Mouse (Mus musculus): ENCODE data around the gene Irx3.

The Irx3 gene

DNA sequence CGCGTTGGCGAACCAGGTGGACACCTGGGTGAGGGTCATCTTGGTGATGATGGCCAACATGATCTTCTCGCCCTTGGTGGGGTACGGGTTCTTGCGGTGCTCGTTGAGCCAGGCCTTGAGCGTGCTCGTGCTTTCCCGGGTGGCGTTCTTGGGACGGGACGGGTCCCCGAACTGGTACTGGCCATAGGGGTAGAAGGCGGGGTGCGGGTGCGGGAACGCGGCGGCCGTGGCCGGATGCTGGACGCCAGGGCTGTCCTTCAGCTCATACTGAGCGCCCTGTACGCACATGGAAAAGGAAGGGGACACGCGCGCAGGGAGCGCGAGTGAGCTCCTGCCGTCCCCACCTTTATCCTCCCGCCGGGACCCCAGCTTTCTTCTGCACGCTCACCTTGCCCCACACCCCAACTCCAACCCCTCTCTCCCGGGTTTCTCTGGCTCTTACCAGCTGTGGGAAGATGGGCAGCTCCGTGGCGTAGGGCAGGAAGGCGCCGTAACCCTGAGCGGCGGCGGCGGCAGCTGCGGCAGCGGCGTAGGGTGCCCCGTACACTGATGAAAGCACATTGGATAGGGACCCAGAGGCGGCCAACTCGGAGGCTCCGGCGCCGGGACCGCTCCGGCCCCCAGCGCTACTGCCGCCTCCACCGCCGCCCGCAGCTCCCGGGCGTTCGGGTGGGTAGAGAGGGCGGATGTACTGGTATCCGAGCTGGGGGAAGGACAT lies 1.2 kb downstream of the Irx3 start:
- no peak for DNase-seq

DNA sequence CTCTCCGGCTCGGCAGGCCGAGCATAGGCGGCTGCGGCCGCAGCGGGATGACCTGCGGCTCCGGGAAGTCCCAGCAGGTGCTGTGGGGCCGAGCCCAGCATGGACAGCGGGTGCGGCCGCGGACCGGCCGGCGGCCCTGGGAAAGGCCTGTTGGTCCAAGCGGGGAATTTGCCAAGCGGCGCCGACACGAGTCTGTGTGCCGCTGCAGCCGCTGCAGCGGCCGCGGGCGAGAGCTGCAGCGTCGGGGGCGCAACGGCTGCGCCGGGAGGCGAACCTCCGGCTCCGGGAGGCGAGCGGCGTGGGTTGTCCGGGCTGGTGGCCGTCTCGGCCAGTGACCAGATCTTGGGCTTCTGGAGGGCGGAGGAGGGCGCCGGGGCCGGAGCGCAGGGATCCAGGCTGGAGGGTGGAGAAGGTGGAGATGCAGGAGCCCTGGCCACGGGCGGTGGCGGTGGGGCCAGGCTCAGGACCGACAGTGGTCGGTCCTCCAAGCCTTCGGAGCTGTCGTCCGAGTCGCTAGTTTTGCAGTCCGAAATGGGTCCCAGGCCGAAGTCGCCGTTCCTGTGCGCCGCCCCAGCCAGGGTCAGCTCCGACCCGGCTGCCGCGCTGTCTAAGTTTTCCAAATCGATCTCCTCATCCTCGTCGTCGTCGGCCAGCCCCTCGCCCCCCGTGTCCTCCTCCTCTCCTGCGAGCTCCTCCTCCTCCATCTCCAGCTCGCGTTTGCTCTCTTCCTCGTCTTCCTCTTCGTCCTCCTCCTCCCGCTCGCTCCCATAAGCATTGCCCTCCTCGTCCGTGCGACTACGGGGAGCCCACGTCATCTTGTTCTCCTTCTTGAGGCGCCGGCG lies 2.0 kb downstream of the Irx3 start:
- DNase-seq = no peak

DNA sequence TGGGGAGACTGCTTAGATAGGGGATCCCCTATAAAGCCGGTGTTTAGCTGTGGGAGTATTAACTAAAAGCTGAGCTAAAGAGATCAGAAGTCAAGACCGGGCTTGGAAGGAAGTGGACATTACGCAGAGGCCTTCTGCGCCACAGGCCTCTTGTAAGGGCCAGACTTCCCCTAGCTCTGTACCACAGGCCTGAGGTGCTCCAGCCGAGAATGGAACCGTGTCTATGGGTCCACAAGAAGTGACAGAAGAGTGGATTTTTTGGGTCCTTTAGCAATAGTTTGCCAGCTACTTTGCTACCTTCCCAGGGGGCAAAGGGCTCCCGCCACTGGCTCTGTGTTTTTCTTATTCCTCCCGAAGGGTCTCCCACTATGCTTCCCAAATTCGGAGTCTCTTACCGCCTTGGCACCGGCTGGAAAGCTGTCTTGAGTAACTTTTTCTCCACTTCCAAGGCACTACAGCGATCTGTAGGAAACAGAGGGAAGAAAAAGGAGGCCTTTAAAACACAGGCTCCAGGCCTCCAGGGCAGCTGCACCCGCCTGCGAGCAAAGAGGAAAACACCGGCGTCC lies 2.8 kb downstream of the Irx3 start:
- DNase-seq = no peak

DNA sequence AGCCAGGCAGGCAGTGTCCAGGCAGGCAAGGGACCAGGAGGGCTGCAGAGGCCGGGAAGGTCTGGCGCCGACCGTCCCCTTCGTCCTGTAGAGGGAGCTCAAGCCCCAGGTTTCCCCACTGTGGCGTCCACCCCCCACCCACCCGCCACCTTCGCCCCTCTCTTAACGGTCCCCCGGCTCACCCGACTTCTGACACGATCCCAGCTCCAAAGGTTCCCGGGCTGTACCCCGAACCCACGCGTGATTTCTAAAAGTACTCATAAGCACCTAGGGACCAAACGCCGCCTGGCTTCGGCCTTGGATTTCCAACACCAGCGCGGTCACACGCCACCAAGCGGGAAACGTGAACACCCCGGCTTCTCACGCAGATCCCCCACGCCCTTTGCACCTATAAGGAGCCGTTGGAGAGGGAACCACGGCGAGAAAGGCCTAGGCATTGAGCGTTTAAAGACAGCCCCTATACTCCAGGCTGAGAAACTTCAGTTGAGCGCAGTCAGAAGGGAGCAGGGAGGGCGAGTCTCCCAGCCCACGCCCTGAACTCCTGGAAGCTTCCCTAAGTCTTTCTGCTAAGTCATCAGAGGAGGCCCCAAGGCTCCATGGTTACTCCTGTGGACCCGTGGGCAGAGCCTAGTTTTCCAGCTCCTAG lies 4.1 kb downstream of the Irx3 start:
- DNase-seq = no peak

DNA sequence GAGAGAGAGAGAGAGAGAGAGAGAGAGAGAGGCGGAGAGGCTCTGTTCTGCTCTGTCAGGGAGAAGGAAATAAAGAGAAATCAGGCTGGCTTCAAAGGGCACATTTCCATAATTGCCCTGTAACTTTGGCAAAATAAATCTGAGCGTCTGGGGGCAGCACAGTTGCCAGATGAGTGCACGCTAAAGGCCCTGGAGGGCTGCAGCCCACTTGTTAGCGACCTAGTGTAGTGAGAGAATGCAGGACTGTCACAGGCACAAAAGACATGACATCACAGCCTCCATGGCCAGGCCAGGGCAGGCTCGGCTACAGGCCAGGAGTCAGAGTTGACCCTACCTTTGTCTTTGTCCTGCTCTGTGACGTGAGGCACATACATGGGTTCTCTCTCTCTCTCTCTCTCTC lies 8.0 kb downstream of the Irx3 start:
- no peak for DNase-seq

DNA sequence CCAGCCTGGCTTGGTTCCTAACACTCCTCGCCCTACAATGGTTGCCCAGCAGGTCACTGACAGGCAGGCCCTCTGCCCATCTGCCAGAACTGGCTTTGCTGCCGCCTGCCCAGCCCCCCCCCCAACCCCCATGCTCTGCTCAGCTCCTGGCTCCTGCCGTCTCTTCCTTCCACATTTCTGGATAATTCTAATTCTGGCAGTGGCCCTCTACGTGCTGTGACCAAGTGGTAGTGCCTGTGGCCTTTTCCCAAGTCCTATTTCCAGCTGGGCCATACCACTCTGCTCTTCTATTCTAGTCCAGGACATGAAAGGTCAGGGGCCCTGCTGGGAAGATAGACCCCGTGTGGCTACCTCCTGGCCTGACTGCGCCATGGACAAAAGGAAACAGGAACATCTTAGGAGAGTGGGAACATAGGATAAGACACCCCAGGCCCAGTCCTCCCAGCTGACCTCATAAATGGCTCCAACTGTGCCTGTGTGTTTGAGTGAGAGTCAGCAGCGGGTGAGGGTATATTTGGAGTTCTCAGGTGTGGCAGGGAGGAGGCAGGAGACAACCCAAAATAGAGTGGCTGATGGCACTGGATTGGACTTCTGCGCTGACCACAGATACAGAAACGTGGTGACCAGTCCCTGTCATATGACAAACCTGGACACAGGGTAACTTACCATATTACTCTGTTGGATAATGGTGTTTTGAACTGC lies 14.5 kb downstream of the Irx3 start:
- no peak for DNase-seq

DNA sequence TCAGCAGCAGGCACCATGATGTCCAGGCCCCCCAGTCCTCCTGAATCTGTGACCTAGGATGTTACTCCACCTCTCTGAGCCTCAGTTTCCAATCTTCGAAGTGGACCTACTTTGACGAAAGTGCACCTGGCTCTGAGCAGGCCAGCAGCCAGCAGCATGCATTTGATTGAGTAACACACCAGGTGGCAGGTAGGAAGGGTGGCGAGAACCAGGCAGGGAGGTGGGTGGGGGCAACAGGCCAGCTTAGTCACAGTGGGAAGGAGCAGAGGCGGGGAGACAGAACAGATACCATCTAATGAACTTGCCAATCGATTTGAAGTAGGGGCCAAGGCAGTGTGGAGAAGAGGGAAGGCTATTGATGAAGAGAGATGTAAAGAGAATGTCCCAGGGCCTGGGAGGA lies 18.9 kb downstream of the Irx3 start:
- DNase-seq = no peak

DNA sequence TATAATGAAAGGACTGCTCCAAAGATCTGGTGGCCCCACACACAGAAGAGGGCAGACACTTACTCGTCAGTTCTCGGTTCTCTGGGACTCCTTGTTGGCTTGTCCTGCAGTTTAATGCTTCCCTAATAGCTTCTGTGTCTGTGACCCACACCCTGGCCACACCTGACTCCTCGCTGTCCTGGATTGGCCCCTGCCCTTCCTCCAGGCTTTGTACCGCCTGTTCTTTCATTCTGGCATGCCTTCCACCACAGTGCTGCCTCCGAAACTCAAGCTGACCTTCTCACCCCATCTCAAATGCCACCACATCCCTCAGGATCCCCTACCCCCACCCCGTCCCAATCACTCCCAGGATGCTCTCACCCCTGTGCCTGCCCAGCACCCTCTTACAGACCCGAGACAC lies 19.7 kb downstream of the Irx3 start:
- DNase-seq = no peak

DNA sequence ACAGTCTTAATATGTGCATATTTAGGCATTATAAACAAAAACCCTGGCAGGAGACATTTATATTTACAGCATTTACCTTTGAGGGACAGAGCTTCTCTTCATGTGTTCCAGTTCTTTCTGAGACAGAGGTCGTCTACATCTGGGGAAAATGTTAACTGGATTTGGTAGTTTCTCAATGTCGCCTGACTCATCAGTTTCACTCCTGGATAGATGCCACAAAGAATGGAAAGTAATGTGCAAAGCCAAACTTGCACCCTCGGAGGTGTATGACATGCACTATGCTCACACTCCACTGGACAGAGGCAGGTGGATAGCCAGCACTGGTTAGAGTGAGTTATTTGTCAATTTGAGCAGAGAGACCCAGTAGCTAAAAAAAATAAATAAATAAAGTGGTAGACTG lies 21.2 kb downstream of the Irx3 start:
- no peak for DNase-seq

DNA sequence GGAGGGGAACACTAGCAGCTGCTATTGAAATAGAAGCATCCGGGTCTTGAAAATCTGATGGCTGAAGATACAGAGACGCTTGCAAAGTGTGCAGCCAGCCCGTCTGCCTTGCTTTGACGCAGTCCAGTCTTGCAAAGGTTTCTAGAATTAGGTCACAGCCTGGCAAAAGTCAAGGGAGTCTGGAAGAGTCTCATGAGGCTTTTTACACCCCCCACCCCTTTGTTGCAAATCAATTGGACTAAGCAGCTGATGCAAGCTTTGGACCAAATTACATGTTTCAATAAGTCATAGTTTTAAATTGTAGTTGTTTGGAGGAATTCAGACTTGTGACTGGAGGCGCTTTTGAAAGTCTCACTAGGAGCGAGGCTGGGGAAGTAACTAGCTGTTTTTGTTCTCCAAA lies 33.0 kb downstream of the Irx3 start:
- no peak for DNase-seq

DNA sequence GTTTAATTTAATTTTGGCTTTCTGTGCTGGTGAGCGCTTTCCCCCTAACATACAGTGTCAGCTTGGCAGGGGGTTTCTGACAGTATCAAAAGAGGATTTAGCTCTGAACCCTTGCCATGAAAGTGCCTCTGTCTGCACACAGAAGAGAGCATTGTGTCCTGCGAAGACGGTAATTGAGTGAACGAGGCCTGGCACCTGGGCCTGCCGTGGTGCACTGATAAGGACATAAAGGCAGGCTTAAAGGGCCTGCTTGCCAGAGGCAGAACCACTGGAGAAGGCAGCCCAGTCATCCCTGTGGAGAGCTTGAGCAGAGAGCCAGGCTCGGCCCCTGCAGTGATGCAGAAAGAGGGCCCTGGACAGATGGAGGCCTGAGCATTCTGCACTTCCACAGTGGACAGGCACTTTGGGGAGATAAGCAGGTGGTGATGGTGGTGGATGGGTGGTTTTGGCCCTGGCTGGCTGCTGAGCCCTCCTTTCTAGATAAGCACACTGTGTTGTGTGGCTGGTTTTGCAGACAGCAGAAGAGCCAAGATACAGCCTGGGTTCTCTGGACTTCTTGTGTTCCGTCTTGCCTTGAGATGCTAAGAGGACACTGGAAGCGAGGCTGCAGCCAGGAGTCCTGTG lies 36.3 kb downstream of the Irx3 start:
- DNase-seq = no peak

DNA sequence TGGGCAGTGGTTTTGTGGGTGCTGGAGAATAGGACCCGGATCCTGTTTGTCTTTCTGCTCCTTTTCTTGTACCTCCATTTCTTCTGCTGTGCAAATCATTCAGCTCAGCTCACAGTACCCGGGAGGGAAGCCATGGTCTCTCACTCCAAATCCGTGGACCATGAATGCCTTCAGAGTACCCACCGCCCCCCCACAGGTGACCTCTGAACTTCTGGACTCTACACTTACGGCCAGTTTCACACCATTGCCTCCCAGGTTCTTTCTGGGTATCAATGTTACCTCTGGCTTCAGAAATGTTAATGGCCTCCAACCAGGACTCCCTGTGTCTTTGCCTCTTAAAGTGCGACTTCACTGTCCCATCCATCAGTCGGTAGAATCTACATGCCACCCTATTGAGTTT lies 46.3 kb downstream of the Irx3 start:
- no peak for DNase-seq

DNA sequence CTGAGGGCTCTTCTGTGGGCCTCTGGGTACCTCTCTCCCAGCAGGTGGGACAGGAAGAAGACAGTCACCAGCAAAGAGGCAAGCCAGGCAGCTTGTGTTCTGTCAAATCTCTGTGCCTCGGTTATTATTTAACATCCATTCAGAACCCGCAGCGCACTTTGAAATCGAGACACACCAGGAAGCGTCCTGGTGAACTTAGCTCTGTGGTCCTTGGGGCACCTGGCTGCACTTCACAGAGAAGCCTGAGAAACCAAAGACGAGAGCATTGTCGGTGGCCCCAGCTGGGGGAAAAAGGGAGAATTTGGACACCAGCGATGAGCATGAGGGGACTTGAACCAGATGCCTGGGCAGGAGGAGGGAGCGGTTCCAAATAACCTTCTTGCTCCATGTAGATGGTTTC lies 46.8 kb downstream of the Irx3 start:
- DNase-seq = no peak

DNA sequence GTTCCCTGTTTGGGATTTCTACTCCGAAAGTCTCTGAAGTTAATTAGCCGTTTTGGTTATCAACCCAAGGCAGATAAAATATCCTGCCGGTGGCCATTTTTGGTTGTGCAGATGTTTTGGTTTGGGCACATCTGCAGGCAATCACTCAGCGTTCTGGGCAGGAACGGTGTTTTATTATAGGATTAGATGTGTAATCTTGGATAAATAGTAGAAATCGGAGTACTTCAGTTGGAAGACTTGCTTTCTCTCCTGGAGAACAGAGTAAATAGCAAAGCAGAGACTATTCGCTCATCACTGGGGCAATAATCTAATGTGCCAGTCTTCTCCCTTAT lies 51.1 kb downstream of the Irx3 start:
- DNase-seq = no peak

DNA sequence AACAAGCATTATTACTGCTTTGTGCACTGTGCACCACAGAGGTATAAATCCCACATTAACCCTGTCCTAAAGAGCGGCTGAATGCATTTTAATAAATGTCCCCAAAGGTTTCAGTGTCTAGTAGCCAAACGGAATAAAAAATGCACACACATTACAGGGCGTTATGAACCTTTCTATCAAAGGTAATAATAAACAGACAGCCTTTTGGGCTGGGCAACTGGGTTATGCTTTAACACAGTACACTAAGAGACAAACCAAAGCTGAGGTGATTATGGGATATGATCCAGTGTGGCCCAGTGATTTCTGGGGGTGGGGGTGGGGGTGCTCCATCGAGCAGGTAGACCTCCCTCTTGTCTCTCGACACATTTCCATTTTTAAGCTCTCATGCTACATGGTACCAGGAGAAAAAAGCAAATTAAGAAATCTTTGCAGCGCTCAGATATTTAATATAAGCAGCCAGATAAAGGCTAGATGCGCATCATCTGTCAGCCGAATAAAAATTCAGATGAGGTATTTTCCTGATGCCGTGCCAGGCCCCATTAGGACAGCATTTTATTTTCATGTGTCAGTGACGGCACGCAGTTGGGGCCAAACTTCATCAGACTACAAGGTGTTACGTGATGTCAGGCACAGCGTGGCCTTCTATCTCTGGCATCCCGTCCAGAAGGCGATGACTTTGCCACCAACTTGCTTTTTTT lies 51.6 kb downstream of the Irx3 start:
- DNase-seq = no peak

DNA sequence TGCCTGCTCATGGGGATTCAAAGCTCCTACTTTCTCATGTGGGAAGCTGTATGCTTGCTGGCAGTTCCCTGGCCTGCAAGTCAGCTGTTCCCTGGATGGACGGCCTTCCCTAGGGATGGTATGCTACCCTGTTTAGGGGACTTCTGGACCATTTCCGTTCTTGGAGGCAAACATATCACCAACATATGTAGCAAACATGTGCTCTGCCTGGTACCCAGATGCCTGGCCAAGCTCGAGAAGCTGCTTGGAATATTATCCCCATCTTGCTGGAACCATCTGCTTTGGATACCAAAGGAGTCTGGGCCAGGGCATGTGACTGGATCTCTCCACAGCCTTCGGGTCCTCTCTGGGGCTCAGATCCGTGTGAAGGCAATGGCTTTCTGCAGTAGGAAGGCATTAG lies 52.5 kb downstream of the Irx3 start:
- DNase-seq = no peak
